Mouse (Mus musculus) heart, adult 2 months (tissue): ENCODE results near the gene Pld5.

Source experiments
- CTCF ChIP-seq: fragments of 200-600 bp; IDR thresholded peaks from 2 replicates; pipeline ENCODE4 v1.8.1; 2022; ENCODE audit warnings: antibody characterized with exemption, mild to moderate bottlenecking, moderate library complexity
- POLR2A ChIP-seq: fragments of 200-500 bp; IDR thresholded peaks from 2 replicates; pipeline ENCODE4 v1.6.1; 2011; ENCODE audit warnings: mild to moderate bottlenecking, low read depth, low read length, control low read depth; ENCODE audit not compliant: insufficient read depth

DNA sequence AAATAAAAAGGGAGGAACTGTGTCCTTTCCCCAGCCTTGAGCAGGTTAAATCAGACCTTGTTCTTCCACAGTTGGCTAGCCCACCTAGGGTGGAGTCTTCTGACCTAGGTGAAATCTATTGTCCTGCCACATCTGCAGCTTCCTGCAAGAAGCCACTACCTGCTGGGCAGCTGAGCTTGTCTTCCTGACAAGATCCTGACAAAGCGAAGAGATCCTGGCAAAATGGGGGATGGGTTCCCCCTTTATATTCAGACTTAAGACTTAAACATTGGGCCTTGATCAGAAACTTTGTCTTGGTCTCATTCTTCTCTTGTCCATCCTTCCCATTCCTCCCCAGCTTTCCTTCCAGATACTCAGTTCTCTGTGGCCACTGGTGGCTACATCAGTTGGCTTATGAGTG lies 246.0 kb downstream of the Pld5 start:
- TF ChIP-seq CTCF (no peak), POLR2A (no peak)
